Mouse (Mus musculus): Measurements from ENCODE around the gene Ascc1. TPM values are rescaled to one million over a fixed set of nuclear protein-coding genes. Genes with fewer than 3 reads are reported as not detected.

Gene Ascc1
- polyA plus RNA-seq, 1 experiment from 2014 or later: 41.9 TPM

GRCm38 (mm10) chr10:60046696-60047095 lies 44.1 kb downstream of the Ascc1 start:
- Histone ChIP-seq H3K4me1 (no peaks in the 10 kb centered on the region), H3K27ac (no peak overlapping the region), H3K27me3 (no peaks in the 10 kb centered on the region), H3K9me3 (no peaks in the 10 kb centered on the region), H3K4me3 (no peak overlapping the region), H3K9ac (no peak overlapping the region), H3K4me2 (replicated peaks) (no peak overlapping the region), H3K36me3 (peaks cover 11% of the 10 kb centered on the region)
- ATAC-seq (ENCODE audit: insufficient number of reproducible peaks, insufficient read depth, low FRiP score, low TSS enrichment): no peak
- WGBS: 58% methylated on average over 5 of the region's 5 CpGs

GRCm38 (mm10) chr10:60050581-60050980 lies 48.0 kb downstream of the Ascc1 start:
- Histone ChIP-seq H3K9me3 (no peaks in the 10 kb centered on the region), H3K27me3 (no peaks in the 10 kb centered on the region), H3K9ac (no peak overlapping the region), H3K4me1 (no peaks in the 10 kb centered on the region), H3K27ac (no peak overlapping the region), H3K4me2 (replicated peaks) (no peak overlapping the region), H3K36me3 (peaks cover 5% of the 10 kb centered on the region), H3K4me3 (no peak overlapping the region)
- no peak for ATAC-seq (ENCODE audit: insufficient number of reproducible peaks, insufficient read depth, low FRiP score, low TSS enrichment)
- 93% methylated on average over 10 of the region's 10 CpGs for WGBS

GRCm38 (mm10) chr10:60053073-60053472 lies 50.5 kb downstream of the Ascc1 start:
- Histone ChIP-seq H3K4me3 (no peak overlapping the region), H3K27ac (no peak overlapping the region), H3K9ac (no peak overlapping the region), H3K4me1 (no peaks in the 10 kb centered on the region), H3K4me2 (replicated peaks) (no peak overlapping the region), H3K27me3 (no peaks in the 10 kb centered on the region), H3K9me3 (peaks cover 7% of the 10 kb centered on the region), H3K36me3 (peaks cover 5% of the 10 kb centered on the region)
- WGBS: 77% methylated on average over 4 of the region's 4 CpGs
- ATAC-seq (ENCODE audit: insufficient number of reproducible peaks, insufficient read depth, low FRiP score, low TSS enrichment): no peak

- H3K9ac ChIP-seq: no peak overlapping the region
- no peaks in the 10 kb centered on the region for H3K27me3 ChIP-seq
- no peak overlapping the region for H3K4me2 ChIP-seq (replicated peaks)
- peaks cover 9% of the 10 kb centered on the region for H3K36me3 ChIP-seq
- no peak overlapping the region for H3K27ac ChIP-seq
- H3K4me3 ChIP-seq: no peak overlapping the region
- no peak for ATAC-seq (ENCODE audit: insufficient number of reproducible peaks, insufficient read depth, low FRiP score, low TSS enrichment)
- H3K9me3 ChIP-seq: peaks cover 7% of the 10 kb centered on the region
- no peaks in the 10 kb centered on the region for H3K4me1 ChIP-seq
- WGBS: 87% methylated on average over 5 of the region's 5 CpGs
These were observed 59.6 kb downstream of the Ascc1 start for GRCm38 (mm10) chr10:60062173-60062572.

- 44% methylated on average over 5 of the region's 5 CpGs for WGBS
- H3K36me3 ChIP-seq: peaks cover 9% of the 10 kb centered on the region
- ATAC-seq (ENCODE audit: insufficient number of reproducible peaks, insufficient read depth, low FRiP score, low TSS enrichment): no peak
These were observed 60.3 kb downstream of the Ascc1 start for GRCm38 (mm10) chr10:60062931-60063330.

GRCm38 (mm10) chr10:60066524-60066923 lies 63.9 kb downstream of the Ascc1 start:
- Histone ChIP-seq H3K27ac (no peak overlapping the region), H3K36me3 (peaks cover 9% of the 10 kb centered on the region), H3K9me3 (no peaks in the 10 kb centered on the region), H3K27me3 (no peaks in the 10 kb centered on the region), H3K9ac (no peak overlapping the region), H3K4me1 (no peaks in the 10 kb centered on the region), H3K4me2 (replicated peaks) (no peak overlapping the region), H3K4me3 (no peak overlapping the region)
- no peak for ATAC-seq (ENCODE audit: insufficient number of reproducible peaks, insufficient read depth, low FRiP score, low TSS enrichment)
- 78% methylated on average over 3 of the region's 3 CpGs for WGBS

More at GRCm38 (mm10) chr10:60062931-60063330, 60.3 kb downstream of the Ascc1 start:
- H3K4me1 ChIP-seq: no peaks in the 10 kb centered on the region
- no peak overlapping the region for H3K4me2 ChIP-seq (replicated peaks)
- H3K27me3 ChIP-seq: no peaks in the 10 kb centered on the region
- no peak overlapping the region for H3K4me3 ChIP-seq
- no peak overlapping the region for H3K9ac ChIP-seq
- H3K9me3 ChIP-seq: peaks cover under 1% of the 10 kb centered on the region; the same call in 1 of the 2 replicates
- no peak overlapping the region for H3K27ac ChIP-seq

GRCm38 (mm10) chr10:60075159-60075558 lies 72.6 kb downstream of the Ascc1 start:
- Histone ChIP-seq H3K27me3 (no peaks in the 10 kb centered on the region), H3K4me1 (peaks cover 12% of the 10 kb centered on the region), H3K4me3 (no peak overlapping the region), H3K27ac (no peak overlapping the region), H3K9ac (no peak overlapping the region), H3K9me3 (no peaks in the 10 kb centered on the region), H3K4me2 (replicated peaks) (no peak overlapping the region), H3K36me3 (no peaks in the 10 kb centered on the region)
- 84% methylated on average over 1 of the region's 1 CpGs for WGBS
- ATAC-seq (ENCODE audit: insufficient number of reproducible peaks, insufficient read depth, low FRiP score, low TSS enrichment): no peak

- H3K36me3 ChIP-seq: no peaks in the 10 kb centered on the region
- H3K4me1 ChIP-seq: peaks cover 30% of the 10 kb centered on the region
- no peak overlapping the region for H3K4me3 ChIP-seq
- H3K4me2 ChIP-seq (replicated peaks): no peak overlapping the region
- H3K9ac ChIP-seq: no peak overlapping the region
- H3K27me3 ChIP-seq: no peaks in the 10 kb centered on the region
- H3K9me3 ChIP-seq: no peaks in the 10 kb centered on the region
- 94% methylated on average over 7 of the region's 7 CpGs for WGBS
- no peak overlapping the region for H3K27ac ChIP-seq
- ATAC-seq (ENCODE audit: insufficient number of reproducible peaks, insufficient read depth, low FRiP score, low TSS enrichment): no peak
These were observed 74.6 kb downstream of the Ascc1 start for GRCm38 (mm10) chr10:60077226-60077625.

GRCm38 (mm10) chr10:60077736-60078560 lies 75.3 kb downstream of the Ascc1 start:
- H3K9ac ChIP-seq: no peak overlapping the region
- H3K27me3 ChIP-seq: no peaks in the 10 kb centered on the region
- no peaks in the 10 kb centered on the region for H3K9me3 ChIP-seq
- no peak for ATAC-seq (ENCODE audit: insufficient number of reproducible peaks, insufficient read depth, low FRiP score, low TSS enrichment)
- WGBS: 72% methylated on average over 18 of the region's 18 CpGs
- peaks cover 30% of the 10 kb centered on the region for H3K4me1 ChIP-seq
- no peak overlapping the region for H3K4me3 ChIP-seq
- H3K36me3 ChIP-seq: no peaks in the 10 kb centered on the region
- H3K4me2 ChIP-seq (replicated peaks): no peak overlapping the region
- 0 out of 2 replicates have a peak overlapping the region, but pooled peaks have one; percentile 11 for H3K27ac ChIP-seq

- Histone ChIP-seq H3K4me1 (peaks cover 30% of the 10 kb centered on the region), H3K9ac (no peak overlapping the region)
- 66% methylated on average over 5 of the region's 5 CpGs for WGBS
These were observed 75.9 kb downstream of the Ascc1 start for GRCm38 (mm10) chr10:60078561-60078917.

GRCm38 (mm10) chr10:60080171-60080570 lies 77.6 kb downstream of the Ascc1 start:
- no peak for ATAC-seq (ENCODE audit: insufficient number of reproducible peaks, insufficient read depth, low FRiP score, low TSS enrichment)
- Histone ChIP-seq H3K4me3 (no peak overlapping the region), H3K27me3 (no peaks in the 10 kb centered on the region), H3K27ac (0 out of 2 replicates have a peak overlapping the region, but pooled peaks have one; percentile 73), H3K4me2 (replicated peaks) (no peak overlapping the region), H3K4me1 (peaks cover 30% of the 10 kb centered on the region), H3K9ac (no peak overlapping the region), H3K9me3 (no peaks in the 10 kb centered on the region), H3K36me3 (no peaks in the 10 kb centered on the region)
- 71% methylated on average over 3 of the region's 3 CpGs for WGBS

More at GRCm38 (mm10) chr10:60078561-60078917, 75.9 kb downstream of the Ascc1 start:
- Histone ChIP-seq H3K4me2 (replicated peaks) (no peak overlapping the region), H3K9me3 (no peaks in the 10 kb centered on the region), H3K27ac (no peak overlapping the region), H3K4me3 (no peak overlapping the region), H3K27me3 (no peaks in the 10 kb centered on the region), H3K36me3 (no peaks in the 10 kb centered on the region)
- ATAC-seq (ENCODE audit: insufficient number of reproducible peaks, insufficient read depth, low FRiP score, low TSS enrichment): no peak

- peaks cover 30% of the 10 kb centered on the region for H3K4me1 ChIP-seq
- H3K9ac ChIP-seq: no peak overlapping the region
- no peak overlapping the region for H3K4me2 ChIP-seq (replicated peaks)
- ATAC-seq (ENCODE audit: insufficient number of reproducible peaks, insufficient read depth, low FRiP score, low TSS enrichment): no peak
- H3K4me3 ChIP-seq: no peak overlapping the region
- no peaks in the 10 kb centered on the region for H3K27me3 ChIP-seq
- WGBS: 38% methylated on average over 5 of the region's 5 CpGs
- peak overlapping the region; percentile 73; the same call in 1 of the 2 replicates for H3K27ac ChIP-seq
- no peaks in the 10 kb centered on the region for H3K9me3 ChIP-seq
- H3K36me3 ChIP-seq: no peaks in the 10 kb centered on the region
These were observed 78.0 kb downstream of the Ascc1 start for GRCm38 (mm10) chr10:60080601-60080981.

Data from embryonic facial prominence, embryonic 12.5 days (tissue).